Mouse (Mus musculus) thymus, postnatal 25 days (tissue): ENCODE measurements around the gene 2610028H24Rik.

ENCODE experiments used
- DNase-seq: peaks from one replicate; pipeline ENCODE4 v3.0.0; 2022

2610028H24Rik gene

GRCm38 (mm10) chr10:76448851-76449250 lies at the start of gene 2610028H24Rik:
TSS of gene 2610028H24Rik (plus strand) at chr10:76449081.
- no peak for DNase-seq

- no peak for DNase-seq
These were observed 40.4 kb upstream of the 2610028H24Rik start for GRCm38 (mm10) chr10:76408520-76408919.

GRCm38 (mm10) chr10:76416811-76417210 lies 32.1 kb upstream of the 2610028H24Rik start:
- DNase-seq: no peak

- DNase-seq: no peak
These were observed 23.2 kb upstream of the 2610028H24Rik start for GRCm38 (mm10) chr10:76425674-76426073.

- no peak for DNase-seq
These were observed 15.0 kb upstream of the 2610028H24Rik start for GRCm38 (mm10) chr10:76433925-76434324.

- no peak for DNase-seq
These were observed 9.6 kb upstream of the 2610028H24Rik start for GRCm38 (mm10) chr10:76439107-76439890.

GRCm38 (mm10) chr10:76440281-76440680 lies 8.6 kb upstream of the 2610028H24Rik start, which contains the start of gene AC141477.1:
TSS of gene AC141477.1 (minus strand) at chr10:76440444.
- DNase-seq: no peak

GRCm38 (mm10) chr10:76442178-76443088 lies 6.4 kb upstream of the 2610028H24Rik start, which contains the start of gene Pcnt:
TSS of gene Pcnt (minus strand) at chr10:76442786.
- DNase-seq: peak; percentile 98

GRCm38 (mm10) chr10:76445996-76446681 lies 2.7 kb upstream of the 2610028H24Rik start:
- no peak for DNase-seq

- no peak for DNase-seq
These were observed 1.3 kb upstream of the 2610028H24Rik start for GRCm38 (mm10) chr10:76447406-76448229.

- peak; percentile 44 for DNase-seq
These were observed 6.4 kb downstream of the 2610028H24Rik start for GRCm38 (mm10) chr10:76455289-76455688.

GRCm38 (mm10) chr10:76461255-76461654 lies 12.4 kb downstream of the 2610028H24Rik start:
- DNase-seq: no peak

- no peak for DNase-seq
These were observed 13.4 kb downstream of the 2610028H24Rik start for GRCm38 (mm10) chr10:76462312-76462711.

- no peak for DNase-seq
These were observed 13.8 kb downstream of the 2610028H24Rik start for GRCm38 (mm10) chr10:76462721-76463120.

GRCm38 (mm10) chr10:76468203-76469162 lies 19.6 kb downstream of the 2610028H24Rik start, which contains the start of the genes Mcm3ap and Ybey:
TSS of gene Mcm3ap (plus strand) at chr10:76468927.
TSS of gene Ybey (minus strand) at chr10:76469114.
- DNase-seq: peak; percentile 88

GRCm38 (mm10) chr10:76473759-76474158 lies 24.9 kb downstream of the 2610028H24Rik start:
- no peak for DNase-seq

- no peak for DNase-seq
These were observed 32.0 kb downstream of the 2610028H24Rik start for GRCm38 (mm10) chr10:76480851-76481250.

GRCm38 (mm10) chr10:76481480-76481879 lies 32.6 kb downstream of the 2610028H24Rik start:
- no peak for DNase-seq

- DNase-seq: no peak
These were observed 37.4 kb downstream of the 2610028H24Rik start for GRCm38 (mm10) chr10:76486302-76486701.

- no peak for DNase-seq
These were observed 39.4 kb downstream of the 2610028H24Rik start for GRCm38 (mm10) chr10:76488265-76488664.
